Mouse (Mus musculus): ENCODE results near the gene Napsa.
A peak's percentile ranks its signal among the peaks of the same experiment; 100 is the strongest.

Napsa gene

GRCm38 (mm10) chr7:44572213-44572701 lies at the start of gene Napsa:
TSS of gene Napsa (plus strand) at chr7:44572380.
- DNase-seq: no peak

GRCm38 (mm10) chr7:44523056-44523455 lies 49.1 kb upstream of the Napsa start:
- DNase-seq: no peak

- no peak for DNase-seq
These were observed 47.7 kb upstream of the Napsa start, which contains the start of gene Mybpc2 for GRCm38 (mm10) chr7:44524502-44524901. TSS of gene Mybpc2 (minus strand) at chr7:44524656.

- no peak for DNase-seq
These were observed 46.9 kb upstream of the Napsa start for GRCm38 (mm10) chr7:44525126-44525832.

- DNase-seq: no peak
These were observed 45.6 kb upstream of the Napsa start for GRCm38 (mm10) chr7:44526414-44527154.

- peak; percentile 82 for DNase-seq
These were observed 44.4 kb upstream of the Napsa start for GRCm38 (mm10) chr7:44527483-44528398.

- DNase-seq: no peak
These were observed 42.7 kb upstream of the Napsa start for GRCm38 (mm10) chr7:44529518-44529917.

GRCm38 (mm10) chr7:44530507-44530906 lies 41.7 kb upstream of the Napsa start:
- DNase-seq: no peak

GRCm38 (mm10) chr7:44531207-44531606 lies 41.0 kb upstream of the Napsa start:
- DNase-seq: no peak

GRCm38 (mm10) chr7:44531946-44532732 lies 40.0 kb upstream of the Napsa start, which contains the start of gene Spib:
TSS of gene Spib (minus strand) at chr7:44532071.
- DNase-seq: no peak

GRCm38 (mm10) chr7:44532918-44533745 lies 39.0 kb upstream of the Napsa start:
- DNase-seq: no peak

GRCm38 (mm10) chr7:44533746-44534045 lies 38.5 kb upstream of the Napsa start:
- no peak for DNase-seq

- no peak for DNase-seq
These were observed 37.9 kb upstream of the Napsa start for GRCm38 (mm10) chr7:44534242-44534641.

GRCm38 (mm10) chr7:44534656-44535441 lies 37.3 kb upstream of the Napsa start:
- no peak for DNase-seq

- no peak for DNase-seq
These were observed 36.3 kb upstream of the Napsa start for GRCm38 (mm10) chr7:44535657-44536589.

- DNase-seq: peak; percentile 79
These were observed 35.6 kb upstream of the Napsa start for GRCm38 (mm10) chr7:44536590-44536968.

- no peak for DNase-seq
These were observed 35.2 kb upstream of the Napsa start for GRCm38 (mm10) chr7:44537009-44537408.

- peak; percentile 72 for DNase-seq
These were observed 34.7 kb upstream of the Napsa start for GRCm38 (mm10) chr7:44537496-44537895.

Measured in cerebellum, adult 11 months (tissue).